Mouse (Mus musculus): ENCODE measurements at regions not wholly inside any gene's neighbourhood (a gene's known extent, or its start where the extent isn't known, plus 50 kb on each side); places are given as distances from the start of the nearest gene placed in this dataset.

GRCm38 (mm10) chr13:92928551-92928950 lies 84.0 kb downstream of the Mtx3 start:
- TF ChIP-seq CTCF (IDR thresholded peaks at IDR 0.05; ENCODE audit: low read depth, low read length), result no peak
- TF ChIP-seq POLR2A (IDR thresholded peaks at IDR 0.05; ENCODE audit: insufficient read depth, low read length), result no peak
- no peak for TF ChIP-seq EP300 (IDR thresholded peaks at IDR 0.05; ENCODE audit: insufficient read depth, low read depth, low read length)
